Mouse (Mus musculus): Measurements from ENCODE around the gene Cwh43. TPM values are rescaled to one million over a fixed set of nuclear protein-coding genes. Genes with fewer than 3 reads are reported as not detected.
A peak's percentile ranks its signal among the peaks of the same experiment; 100 is the strongest.

Cwh43 gene
- polyA plus RNA-seq, 1 experiment from 2014 or later = 0.08 TPM

DNA sequence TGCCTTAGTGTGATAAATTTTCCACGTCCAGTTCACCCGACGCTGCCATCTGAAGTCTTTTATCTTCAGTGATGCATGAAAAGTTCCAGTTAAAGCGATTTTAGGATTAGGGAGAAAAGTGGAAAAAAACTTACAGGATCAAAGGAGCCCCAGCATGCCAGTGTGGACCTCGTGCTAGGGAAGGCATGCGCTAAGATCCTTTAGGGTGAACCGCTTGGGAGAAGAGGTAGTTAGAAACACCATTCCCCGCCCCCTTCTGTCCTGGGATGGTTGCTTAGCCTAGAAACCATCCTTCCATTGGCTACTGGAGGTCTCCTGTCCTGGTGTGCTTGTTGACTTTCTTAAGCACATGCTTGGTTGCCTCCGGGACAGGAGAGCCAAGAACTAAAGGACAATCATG lies 29.8 kb upstream of the Cwh43 start:
- Histone ChIP-seq H3K4me2 (no peak overlapping the region), H3K4me3 (replicated peaks) (no peak overlapping the region), H3K9me3 (no peaks in the 10 kb centered on the region), H3K4me1 (no peaks in the 10 kb centered on the region), H3K36me3 (replicated peaks) (no peaks in the 10 kb centered on the region), H3K27me3 (peaks cover 10% of the 10 kb centered on the region), H3K9ac (no peak overlapping the region), H3K27ac (no peak overlapping the region)
- WGBS = 45% methylated on average over 9 of the region's 9 CpGs
- ATAC-seq (ENCODE audit: low FRiP score) = no peak

DNA sequence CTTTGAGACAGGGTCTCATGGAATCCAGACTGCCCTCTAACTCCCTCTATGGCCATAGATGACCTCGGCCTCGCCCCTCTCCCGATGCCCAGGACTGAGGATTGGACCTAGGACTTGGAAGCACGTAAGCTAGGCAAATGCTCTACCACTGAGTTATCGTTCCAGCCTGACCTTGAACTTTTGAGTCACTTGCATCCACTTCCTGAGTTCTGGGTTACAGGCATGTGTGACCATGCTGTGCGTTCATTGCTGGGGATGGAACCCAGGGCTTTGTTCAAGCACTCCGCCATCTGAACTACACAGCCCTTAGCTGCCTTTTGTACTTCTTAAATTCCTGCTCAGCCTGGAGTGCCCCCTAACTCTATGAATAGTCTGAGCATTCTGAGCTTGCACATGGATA lies 29.4 kb upstream of the Cwh43 start:
- H3K27ac ChIP-seq = no peak overlapping the region
- H3K4me3 ChIP-seq (replicated peaks) = no peak overlapping the region
- no peak for ATAC-seq (ENCODE audit: low FRiP score)
- no peaks in the 10 kb centered on the region for H3K9me3 ChIP-seq
- H3K4me2 ChIP-seq = no peak overlapping the region
- no peak overlapping the region for H3K9ac ChIP-seq
- no peaks in the 10 kb centered on the region for H3K4me1 ChIP-seq
- H3K27me3 ChIP-seq = peaks cover 13% of the 10 kb centered on the region
- H3K36me3 ChIP-seq (replicated peaks) = no peaks in the 10 kb centered on the region
- 85% methylated on average over 7 of the region's 7 CpGs for WGBS

DNA sequence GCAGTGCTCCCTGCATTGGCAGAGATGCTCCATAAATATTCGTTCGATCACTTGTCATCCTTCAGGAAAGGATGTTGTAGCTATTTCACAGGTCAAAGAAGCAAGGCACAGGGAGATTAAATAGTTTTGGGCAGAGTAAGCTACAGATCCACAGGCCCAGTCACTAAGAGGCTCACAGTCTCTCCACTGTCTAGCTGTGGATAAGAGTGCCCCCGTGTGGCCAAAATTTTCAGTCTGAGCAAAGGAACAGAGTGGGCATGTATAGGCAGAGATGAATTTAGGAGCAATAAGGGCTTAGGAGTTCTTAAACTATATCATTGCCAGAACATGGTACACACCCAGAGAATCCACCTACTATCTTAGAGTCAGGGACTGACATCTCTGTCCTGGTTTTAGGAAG lies 26.0 kb upstream of the Cwh43 start:
- H3K4me3 ChIP-seq (replicated peaks) = no peak overlapping the region
- WGBS = 37% methylated on average over 3 of the region's 3 CpGs
- H3K4me2 ChIP-seq = no peak overlapping the region
- no peaks in the 10 kb centered on the region for H3K9me3 ChIP-seq
- H3K36me3 ChIP-seq (replicated peaks) = no peaks in the 10 kb centered on the region
- H3K27me3 ChIP-seq = peaks cover 13% of the 10 kb centered on the region
- peak; percentile 75 for ATAC-seq (ENCODE audit: low FRiP score)
- H3K27ac ChIP-seq = no peak overlapping the region
- no peak overlapping the region for H3K9ac ChIP-seq
- no peaks in the 10 kb centered on the region; the same call in 1 of the 2 replicates for H3K4me1 ChIP-seq

DNA sequence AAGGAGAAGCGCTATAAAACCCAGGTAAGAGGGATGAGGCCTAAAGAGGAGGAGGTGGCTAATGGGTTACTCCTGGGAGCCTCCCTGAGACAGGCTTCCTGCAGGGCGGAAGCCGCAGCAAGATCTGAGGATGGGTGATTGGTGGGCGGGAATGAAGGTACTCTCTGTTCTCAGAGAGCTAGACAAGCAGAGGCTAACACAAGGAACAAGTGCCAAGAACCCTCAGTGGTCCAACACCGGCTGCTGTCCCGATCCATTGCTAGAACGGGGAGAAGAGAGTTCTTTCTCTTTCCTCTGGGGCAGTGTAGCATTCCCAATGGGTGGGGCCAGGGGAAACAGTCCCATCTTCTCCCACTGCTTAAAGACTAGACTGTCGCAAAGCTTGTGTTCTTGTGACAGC lies 25.0 kb upstream of the Cwh43 start:
- 70% methylated on average over 8 of the region's 8 CpGs for WGBS
- H3K4me3 ChIP-seq (replicated peaks) = no peak overlapping the region
- ATAC-seq (ENCODE audit: low FRiP score) = no peak
- H3K27me3 ChIP-seq = peaks cover 13% of the 10 kb centered on the region
- H3K27ac ChIP-seq = no peak overlapping the region
- H3K36me3 ChIP-seq (replicated peaks) = no peaks in the 10 kb centered on the region
- no peaks in the 10 kb centered on the region for H3K9me3 ChIP-seq
- no peaks in the 10 kb centered on the region; the same call in 1 of the 2 replicates for H3K4me1 ChIP-seq
- no peak overlapping the region for H3K9ac ChIP-seq
- H3K4me2 ChIP-seq = no peak overlapping the region

DNA sequence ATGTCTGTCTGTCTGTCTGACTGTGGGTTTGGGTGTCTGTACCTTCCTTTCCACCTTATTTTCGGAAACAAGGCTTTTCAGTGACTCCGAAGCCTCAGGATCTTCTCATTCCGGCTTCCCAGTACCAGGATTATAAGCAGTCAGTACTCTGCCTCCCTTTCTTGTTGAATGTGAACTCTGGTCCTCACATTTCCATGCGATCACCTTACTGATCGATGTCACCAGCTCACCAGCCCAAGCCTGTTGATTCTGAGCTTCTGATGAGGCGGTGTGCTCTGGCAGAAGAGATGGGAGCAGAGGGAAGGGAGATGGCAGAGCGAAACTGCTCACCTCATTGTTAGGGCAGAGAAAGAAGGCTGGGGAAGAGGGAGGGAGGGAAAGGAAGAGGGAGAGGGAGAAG lies 24.4 kb upstream of the Cwh43 start:
- H3K27me3 ChIP-seq = peaks cover 13% of the 10 kb centered on the region
- no peaks in the 10 kb centered on the region; the same call in 1 of the 2 replicates for H3K4me1 ChIP-seq
- no peak for ATAC-seq (ENCODE audit: low FRiP score)
- no peaks in the 10 kb centered on the region for H3K36me3 ChIP-seq (replicated peaks)
- H3K9me3 ChIP-seq = no peaks in the 10 kb centered on the region
- H3K4me3 ChIP-seq (replicated peaks) = no peak overlapping the region
- H3K4me2 ChIP-seq = no peak overlapping the region
- no peak overlapping the region for H3K27ac ChIP-seq
- H3K9ac ChIP-seq = no peak overlapping the region
- WGBS = 79% methylated on average over 6 of the region's 7 CpGs

DNA sequence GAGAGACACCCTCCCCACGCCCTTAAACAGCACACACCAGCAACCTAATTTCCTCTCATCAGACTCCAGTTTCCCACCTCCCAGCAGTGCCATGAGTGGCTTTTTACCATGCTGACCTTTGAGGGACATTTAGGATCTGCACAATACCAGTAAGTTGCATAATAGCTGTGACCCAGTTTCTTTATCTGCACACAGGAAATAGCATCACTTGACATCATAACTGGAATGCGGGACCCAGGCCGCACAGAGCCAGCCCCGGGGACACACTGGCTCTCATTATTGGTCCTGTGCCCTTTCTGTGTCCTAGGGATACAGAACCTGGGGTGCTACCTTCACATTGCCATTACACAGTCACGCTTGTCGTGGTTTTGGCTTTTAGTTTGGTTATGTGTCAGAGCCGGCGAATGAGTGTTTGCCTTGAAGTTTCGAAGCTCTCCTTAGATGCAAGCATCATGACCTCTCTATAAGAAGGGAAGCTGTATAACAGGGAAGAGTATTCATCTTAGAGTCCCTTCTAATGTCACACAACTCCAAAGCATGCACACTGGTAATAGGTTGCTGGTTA lies 23.8 kb upstream of the Cwh43 start:
- ATAC-seq (ENCODE audit: low FRiP score) = no peak
- 89% methylated on average over 9 of the region's 9 CpGs for WGBS
- Histone ChIP-seq H3K4me1 (no peaks in the 10 kb centered on the region; the same call in 1 of the 2 replicates), H3K27ac (no peak overlapping the region), H3K4me3 (replicated peaks) (no peak overlapping the region), H3K9me3 (no peaks in the 10 kb centered on the region), H3K27me3 (peaks cover 13% of the 10 kb centered on the region), H3K9ac (no peak overlapping the region), H3K4me2 (no peak overlapping the region), H3K36me3 (replicated peaks) (no peaks in the 10 kb centered on the region)

DNA sequence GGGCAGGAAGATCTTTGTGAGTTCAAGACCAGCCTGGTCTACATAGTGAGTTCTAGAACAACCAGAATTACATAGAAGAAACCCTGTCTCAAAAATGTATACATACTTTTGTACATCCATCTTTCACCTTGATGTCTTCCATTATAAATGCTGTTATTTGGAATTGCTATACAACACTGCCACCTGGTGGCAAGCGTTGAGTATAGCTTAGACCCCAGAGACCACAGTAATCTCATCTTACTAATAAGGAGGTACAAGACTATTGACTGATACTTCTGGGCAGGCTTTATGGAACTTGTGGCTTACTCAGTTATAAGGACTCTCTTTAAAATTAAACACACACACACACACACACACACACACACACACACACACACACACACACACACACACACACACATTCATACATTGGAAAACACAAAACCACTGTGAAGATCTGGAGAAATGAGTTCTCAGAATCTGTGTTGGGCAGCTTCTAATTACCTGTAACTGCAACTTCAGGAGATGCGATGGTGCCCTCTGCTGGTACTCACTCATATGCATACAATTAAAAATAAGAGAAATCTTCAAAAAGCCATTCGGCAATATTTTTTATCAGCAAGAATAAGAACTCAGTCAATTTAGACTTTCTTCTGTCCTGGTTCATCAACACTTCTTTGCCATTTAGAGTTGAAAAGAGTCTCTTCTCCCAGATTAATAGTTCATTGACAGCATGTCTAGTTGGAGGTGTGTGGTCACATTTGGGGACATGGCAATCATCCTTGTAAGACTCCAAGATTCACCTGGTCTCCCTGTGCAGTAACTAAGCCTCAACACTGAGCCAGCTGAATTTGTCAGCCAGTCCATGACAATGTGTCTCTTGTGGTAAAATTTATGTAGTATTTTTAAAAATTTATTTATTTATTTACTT lies 22.9 kb upstream of the Cwh43 start:
- Histone ChIP-seq H3K4me2 (no peak overlapping the region), H3K4me3 (replicated peaks) (no peak overlapping the region), H3K27me3 (peaks cover 13% of the 10 kb centered on the region), H3K9me3 (no peaks in the 10 kb centered on the region), H3K36me3 (replicated peaks) (no peaks in the 10 kb centered on the region), H3K4me1 (no peaks in the 10 kb centered on the region; the same call in 1 of the 2 replicates), H3K27ac (no peak overlapping the region), H3K9ac (no peak overlapping the region)
- WGBS = 31% methylated on average over 3 of the region's 3 CpGs
- ATAC-seq (ENCODE audit: low FRiP score) = no peak

DNA sequence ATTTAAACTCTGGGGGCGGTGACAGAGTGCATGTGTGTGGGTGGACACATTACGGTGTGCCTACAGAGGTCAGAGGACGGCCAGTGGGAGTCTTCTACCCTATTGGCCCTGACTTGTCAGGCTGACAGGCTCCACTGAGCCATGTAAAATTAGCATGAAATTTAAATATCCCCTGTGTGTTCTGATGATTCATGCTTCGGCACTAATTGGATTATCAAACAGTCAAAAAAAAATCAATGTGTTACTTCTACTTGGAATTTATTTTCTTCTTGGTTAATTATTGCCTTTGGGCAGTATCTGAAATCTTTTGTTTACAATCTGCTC lies 22.3 kb upstream of the Cwh43 start:
- Histone ChIP-seq H3K9me3 (no peaks in the 10 kb centered on the region), H3K27me3 (peaks cover 13% of the 10 kb centered on the region), H3K9ac (no peak overlapping the region), H3K27ac (no peak overlapping the region), H3K4me3 (replicated peaks) (no peak overlapping the region), H3K4me1 (no peaks in the 10 kb centered on the region; the same call in 1 of the 2 replicates), H3K4me2 (no peak overlapping the region), H3K36me3 (replicated peaks) (no peaks in the 10 kb centered on the region)
- ATAC-seq (ENCODE audit: low FRiP score) = no peak
- WGBS = 61% methylated on average over 4 of the region's 4 CpGs

DNA sequence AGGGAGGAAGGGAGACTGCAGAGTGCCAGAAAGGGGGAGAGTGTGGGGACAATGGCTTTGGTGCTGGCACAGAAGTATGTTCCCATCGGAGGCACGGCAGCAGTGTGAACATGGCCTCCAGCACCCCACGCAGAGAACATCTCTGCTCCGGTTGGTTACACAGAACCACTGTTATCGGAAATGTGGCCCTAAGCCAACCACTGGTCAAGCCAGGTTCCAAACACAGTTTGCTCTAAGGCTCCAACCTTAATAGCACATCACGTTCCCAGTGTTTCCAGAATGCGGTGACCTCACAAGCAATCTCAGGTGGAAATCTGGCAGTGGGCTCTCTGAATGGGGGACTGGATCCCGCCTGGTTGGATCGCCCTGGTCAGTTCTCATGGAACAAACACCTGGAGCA lies 12.8 kb upstream of the Cwh43 start:
- H3K36me3 ChIP-seq (replicated peaks) = no peaks in the 10 kb centered on the region
- ATAC-seq (ENCODE audit: low FRiP score) = no peak
- H3K4me1 ChIP-seq = no peaks in the 10 kb centered on the region
- H3K27me3 ChIP-seq = peaks cover 4% of the 10 kb centered on the region; the same call in 1 of the 2 replicates
- WGBS = 91% methylated on average over 9 of the region's 9 CpGs
- H3K27ac ChIP-seq = no peak overlapping the region
- H3K9me3 ChIP-seq = no peaks in the 10 kb centered on the region
- H3K9ac ChIP-seq = no peak overlapping the region
- no peak overlapping the region for H3K4me3 ChIP-seq (replicated peaks)
- H3K4me2 ChIP-seq = no peak overlapping the region

DNA sequence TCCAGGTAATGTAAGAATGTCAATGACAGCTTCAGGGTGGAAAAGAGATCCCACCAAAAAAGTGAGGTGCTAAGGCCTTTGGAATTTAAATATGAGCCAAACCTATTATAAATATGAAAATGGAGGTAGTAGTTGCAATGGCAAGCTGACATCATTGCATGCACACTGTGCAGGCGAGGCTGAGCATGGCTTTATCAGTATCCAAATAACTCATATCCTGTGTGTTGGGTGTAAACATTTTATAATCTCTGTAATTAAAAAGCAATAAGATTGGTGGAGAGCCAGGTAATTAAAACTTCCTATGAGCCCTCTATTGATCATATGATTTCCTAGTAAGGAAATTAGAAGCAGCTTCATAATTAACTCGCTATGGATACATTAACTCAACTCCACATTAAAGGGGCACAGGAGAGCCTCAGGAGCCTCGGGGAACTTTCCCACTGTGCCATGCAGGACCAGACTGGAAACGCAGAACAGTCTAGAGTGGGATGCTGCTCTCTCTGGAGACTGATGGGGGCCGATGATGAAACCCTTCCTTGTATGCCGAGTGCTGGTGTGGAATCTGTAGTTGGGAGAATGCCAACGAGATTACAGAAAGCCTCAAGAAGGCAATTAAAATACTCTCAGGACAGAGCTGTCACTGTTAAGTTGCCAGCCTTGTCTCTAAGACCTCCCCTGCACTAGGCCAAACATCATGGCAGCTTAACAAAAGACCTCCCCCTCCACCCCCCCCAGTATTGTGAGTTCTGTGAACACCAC lies 5.9 kb upstream of the Cwh43 start:
- Histone ChIP-seq H3K4me2 (no peak overlapping the region), H3K27ac (no peak overlapping the region), H3K9ac (no peak overlapping the region), H3K27me3 (peaks cover 30% of the 10 kb centered on the region), H3K4me1 (peaks cover 6% of the 10 kb centered on the region; the same call in 1 of the 2 replicates), H3K36me3 (replicated peaks) (no peaks in the 10 kb centered on the region), H3K9me3 (no peaks in the 10 kb centered on the region), H3K4me3 (replicated peaks) (no peak overlapping the region)
- ATAC-seq (ENCODE audit: low FRiP score) = peak; percentile 69; the same call in 1 of the 2 replicates
- 36% methylated on average over 7 of the region's 7 CpGs for WGBS

DNA sequence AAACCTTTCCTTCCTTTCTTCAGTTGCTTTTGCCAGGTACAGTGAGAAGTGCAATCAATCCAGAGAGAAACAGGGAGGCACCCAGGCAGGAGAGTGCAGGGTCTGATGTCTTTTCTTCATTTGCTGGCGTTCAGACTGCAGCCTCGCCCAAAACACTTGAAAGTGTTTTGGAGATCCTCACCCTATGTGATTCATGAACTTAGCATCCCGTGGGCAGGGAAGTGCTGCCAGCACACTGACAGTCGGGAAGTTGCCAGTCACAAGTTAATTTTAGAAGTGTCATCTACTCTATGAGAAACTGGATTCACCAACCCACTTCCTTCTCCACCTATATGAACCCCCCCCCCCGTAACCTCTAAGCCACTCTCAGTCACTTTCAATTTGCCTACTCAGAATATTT lies 4.5 kb upstream of the Cwh43 start:
- ATAC-seq (ENCODE audit: low FRiP score) = no peak
- no peak overlapping the region for H3K4me2 ChIP-seq
- peaks cover 13% of the 10 kb centered on the region for H3K4me1 ChIP-seq
- WGBS = 88% methylated on average over 5 of the region's 5 CpGs
- H3K9me3 ChIP-seq = no peaks in the 10 kb centered on the region
- no peak overlapping the region for H3K4me3 ChIP-seq (replicated peaks)
- no peaks in the 10 kb centered on the region for H3K36me3 ChIP-seq (replicated peaks)
- no peak overlapping the region for H3K9ac ChIP-seq
- peaks cover 40% of the 10 kb centered on the region for H3K27me3 ChIP-seq
- no peak overlapping the region for H3K27ac ChIP-seq

DNA sequence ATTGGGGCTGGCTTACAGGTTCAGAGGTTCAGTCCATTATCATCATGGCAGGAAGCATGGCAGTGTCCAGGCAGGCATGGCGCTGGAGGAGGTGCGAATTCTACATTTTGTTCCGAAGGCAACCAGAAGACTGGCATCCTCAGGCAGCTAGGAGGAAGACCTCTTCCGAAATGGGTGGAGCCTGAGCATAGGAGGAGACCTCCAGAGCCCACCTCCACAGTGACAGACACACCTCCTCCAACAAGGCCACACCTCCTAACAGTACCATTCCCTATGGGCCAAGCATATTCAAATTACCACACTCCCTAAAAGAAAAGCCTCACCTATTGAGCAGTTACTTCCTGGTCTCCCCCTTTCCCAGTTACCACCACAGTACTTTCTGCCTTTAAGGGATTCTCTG lies 3.0 kb upstream of the Cwh43 start:
- no peak for ATAC-seq (ENCODE audit: low FRiP score)
- H3K4me1 ChIP-seq = peaks cover 16% of the 10 kb centered on the region
- WGBS = 87% methylated on average over 4 of the region's 4 CpGs
- H3K9ac ChIP-seq = no peak overlapping the region
- no peak overlapping the region for H3K27ac ChIP-seq
- peaks cover 54% of the 10 kb centered on the region for H3K27me3 ChIP-seq
- no peaks in the 10 kb centered on the region for H3K36me3 ChIP-seq (replicated peaks)
- no peak overlapping the region for H3K4me3 ChIP-seq (replicated peaks)
- no peak overlapping the region for H3K4me2 ChIP-seq
- no peaks in the 10 kb centered on the region for H3K9me3 ChIP-seq

All from forebrain, embryonic 12.5 days (tissue).